Mouse (Mus musculus): Measurements from ENCODE around the gene Suds3.

Gene Suds3

DNA sequence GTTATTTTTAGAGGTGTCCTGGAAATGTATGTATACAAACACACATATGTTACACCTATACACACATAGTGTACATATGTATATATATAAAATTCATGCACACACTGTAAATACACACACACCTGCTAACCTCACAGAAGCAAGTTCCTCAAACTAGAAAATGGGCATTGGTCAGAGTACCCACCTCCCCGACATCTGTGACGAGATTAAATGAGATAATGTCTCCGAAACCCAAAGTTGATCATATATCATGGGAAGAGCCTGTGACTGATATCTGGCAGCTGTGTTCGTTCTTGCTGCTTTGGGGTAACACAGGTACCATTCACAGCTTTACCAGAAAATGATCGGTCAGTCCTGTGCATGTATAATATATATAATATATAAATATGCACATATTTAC, 20.7 kb upstream of the Suds3 start:
- in situ Hi-C loops (cut with MboI, MseI) = no loop called here

DNA sequence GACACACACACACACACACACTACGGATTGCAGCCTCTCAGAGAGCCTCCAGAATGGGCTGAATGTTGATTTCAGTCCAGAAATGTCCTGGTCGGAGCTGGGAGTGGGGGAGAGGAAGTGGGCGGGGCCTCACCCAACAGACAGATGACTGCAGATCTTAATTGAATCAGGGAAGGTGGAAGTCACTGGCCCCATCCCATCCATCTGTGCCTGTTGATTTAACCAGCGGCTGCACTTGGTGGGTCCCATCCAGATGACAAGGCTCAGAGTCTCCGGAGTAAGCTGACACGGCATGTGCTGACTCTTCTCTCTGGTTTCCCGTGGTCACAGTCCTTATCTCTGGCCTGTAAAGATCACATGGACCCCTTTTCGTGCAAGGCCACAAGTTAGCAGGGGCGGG, 20.0 kb upstream of the Suds3 start:
- in situ Hi-C loops (cut with MboI, MseI) = no loop called here

DNA sequence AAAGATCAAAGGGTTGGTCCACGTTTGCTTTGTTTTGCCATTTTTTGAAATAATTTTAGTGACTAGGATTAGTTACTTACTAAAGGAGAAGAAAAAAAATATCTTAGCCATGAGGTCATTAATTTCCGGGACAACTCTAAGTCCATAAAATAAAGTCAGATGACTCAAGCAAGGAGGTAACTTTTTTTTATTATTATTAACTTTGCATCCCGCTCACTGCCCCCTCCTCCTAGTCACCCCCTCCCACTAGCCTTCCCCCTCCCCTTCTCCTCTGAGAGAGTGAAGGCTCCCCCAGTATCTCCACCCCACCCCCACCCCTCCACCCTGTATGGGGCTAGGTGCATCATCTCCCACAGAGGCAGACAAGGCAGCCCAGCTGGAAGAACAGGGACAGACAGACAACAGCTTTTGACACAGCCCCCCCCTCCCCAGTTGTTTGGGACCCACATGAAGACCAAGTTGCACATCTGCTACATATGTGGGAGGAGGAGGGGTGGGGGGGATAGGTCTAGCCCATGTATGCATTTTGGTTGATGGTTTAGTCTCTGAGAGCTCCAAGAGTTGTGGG, 19.1 kb upstream of the Suds3 start:
- in situ Hi-C loops (cut with MboI, MseI) = no loop called here

DNA sequence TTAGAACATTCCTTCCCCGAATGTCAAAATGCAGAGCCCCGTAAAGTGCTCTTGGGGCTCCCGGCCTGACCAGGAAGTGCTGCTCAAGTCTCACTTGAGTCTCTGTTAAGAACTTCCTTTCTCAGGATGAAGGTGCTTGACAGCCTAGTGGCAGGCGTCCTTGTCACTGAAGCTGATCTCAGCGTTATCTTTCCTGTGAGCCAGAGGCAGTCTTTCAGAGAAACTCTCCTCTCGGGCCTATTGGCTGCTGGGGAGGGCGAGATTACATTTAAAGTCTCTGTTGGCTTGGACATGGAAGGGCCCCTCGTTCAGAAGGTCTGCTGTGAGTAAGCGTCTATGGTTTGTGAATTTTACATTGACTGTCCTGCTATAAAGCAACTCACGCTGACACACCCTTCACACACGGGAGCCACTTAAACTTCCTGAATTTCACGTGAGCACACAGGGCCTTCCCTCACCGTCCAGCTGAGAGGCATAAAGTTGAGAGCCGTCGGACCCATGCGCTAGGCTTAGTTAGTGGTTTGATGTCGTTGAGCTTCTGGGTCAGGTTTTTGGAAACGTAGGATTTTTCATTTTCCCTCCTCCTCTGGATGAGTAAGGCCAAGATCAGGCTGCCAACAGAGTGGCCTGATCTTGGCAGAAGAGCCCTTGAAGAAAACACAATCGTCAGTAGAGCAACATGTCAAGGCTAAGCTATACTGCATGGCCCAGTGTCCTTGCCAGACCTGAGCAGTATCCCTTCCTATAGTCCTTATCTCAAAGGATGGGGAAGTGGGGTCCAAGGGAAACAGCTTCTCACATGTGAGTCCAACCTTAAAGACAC, 18.4 kb upstream of the Suds3 start:
- in situ Hi-C loops (cut with MboI, MseI) = no loop called here

DNA sequence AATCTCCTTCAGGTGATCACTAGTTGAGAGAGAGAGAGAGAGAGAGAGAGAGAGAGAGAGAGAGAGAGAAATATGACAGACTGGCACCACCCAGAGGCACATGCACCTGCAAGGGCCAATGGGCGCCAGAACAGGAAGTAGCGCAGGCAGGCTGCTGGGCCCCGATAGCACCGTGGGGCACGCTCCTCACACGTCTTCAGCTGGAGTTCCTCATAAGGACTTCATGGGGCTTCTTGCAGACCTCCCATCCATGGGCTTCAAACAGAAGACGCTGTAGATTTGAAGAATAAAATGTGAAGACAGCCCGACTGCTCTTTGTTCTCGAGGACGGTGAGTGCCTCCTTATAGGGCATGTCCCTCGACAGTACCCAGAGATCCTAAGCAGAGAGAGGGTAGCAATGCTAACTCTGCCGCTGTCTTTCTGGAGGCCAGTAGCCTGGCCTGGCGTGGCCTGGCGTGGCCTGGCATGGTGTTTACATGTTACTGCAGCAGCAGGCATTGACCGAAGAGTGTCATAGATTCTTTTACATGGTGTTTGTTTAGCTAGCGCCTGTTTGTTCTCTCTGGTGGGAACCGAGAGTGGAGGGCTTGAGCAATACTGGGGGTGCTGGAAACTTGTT, 17.6 kb upstream of the Suds3 start:
- in situ Hi-C loops (cut with MboI, MseI) = no loop called here

DNA sequence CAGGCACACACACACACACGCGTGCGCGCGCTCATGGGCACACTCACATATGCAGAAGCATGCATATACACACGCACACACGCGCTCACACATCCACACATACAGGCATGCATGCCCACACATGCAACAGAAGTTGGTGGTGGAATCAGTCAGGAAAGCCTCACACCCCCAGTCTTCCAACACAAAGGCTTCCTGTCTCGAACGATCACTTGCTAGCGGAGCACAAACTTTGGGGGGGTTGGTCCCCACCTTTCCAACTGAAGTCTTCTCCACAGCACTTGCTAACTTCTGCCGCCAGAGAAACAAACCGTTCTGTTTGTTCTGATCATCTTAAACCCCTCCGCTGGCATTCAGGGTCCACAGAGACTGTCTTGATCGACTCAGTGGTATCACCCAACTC, 14.8 kb upstream of the Suds3 start:
- in situ Hi-C loops (cut with MboI, MseI) = no loop called here

DNA sequence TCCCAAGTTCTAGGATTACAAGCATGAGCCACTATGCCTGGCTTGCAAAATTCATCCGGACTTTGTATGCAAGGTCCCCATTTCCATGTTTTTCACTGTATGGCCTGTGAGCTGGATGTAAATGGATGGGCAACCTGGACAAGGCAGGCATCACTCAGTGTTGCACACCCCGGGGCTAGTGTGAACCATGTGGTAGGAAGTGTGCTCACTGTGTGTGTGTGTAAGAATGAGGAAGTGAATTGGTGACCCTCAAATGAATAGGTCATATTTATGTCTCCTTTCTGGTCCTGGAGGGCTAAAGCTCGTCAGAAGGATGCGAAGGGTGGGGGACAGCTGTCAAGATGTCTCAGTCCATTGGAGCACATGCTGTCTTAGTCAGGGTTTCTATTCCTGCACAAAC, 11.1 kb upstream of the Suds3 start:
- in situ Hi-C loops (cut with MboI, MseI) = loop anchor here (10.0 kb wide), 1 partner anchor 158 kb away; the partner anchor contains the start of gene Pebp1

DNA sequence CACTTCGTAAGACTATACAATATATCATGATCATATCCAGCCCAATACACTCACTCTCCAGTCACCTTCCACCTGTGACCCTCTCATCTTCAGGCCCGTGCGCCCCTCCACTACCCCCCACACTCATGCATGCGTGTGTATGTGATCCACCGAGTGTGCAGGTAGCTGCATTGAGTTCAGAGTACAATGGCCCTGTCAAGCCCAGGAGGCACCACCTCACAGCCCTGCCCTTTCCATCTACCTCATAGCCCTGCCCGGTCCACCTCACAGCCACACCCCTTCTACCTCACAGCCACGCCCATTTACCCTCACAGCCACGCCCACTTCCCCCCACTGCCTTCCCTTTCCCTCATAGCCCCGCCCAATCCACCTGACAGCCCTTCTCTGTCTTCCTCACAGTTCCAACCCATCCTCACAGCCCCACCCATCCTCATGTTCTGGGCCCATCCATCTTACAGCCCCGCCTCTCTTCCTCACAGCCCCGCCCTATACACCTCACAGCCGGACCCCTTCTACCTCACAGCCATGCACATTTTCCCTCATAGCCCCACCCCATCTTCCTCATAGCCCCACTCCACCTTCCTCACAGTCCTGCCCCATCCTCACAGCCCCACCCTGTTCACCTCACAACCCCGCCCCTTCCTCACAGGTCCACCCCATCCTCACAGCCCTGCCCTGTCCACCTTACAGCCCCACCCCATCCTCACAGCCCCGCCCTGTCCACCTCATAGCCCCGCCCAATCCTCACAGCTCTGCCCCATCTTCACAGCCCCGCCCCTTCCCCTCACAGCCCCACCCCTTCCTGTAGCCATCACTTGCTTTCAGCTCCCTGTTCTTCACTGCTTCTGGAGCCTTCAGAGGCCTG, 9.8 kb upstream of the Suds3 start:
- in situ Hi-C loops (cut with MboI, MseI) = loop anchor here (10.0 kb wide), 1 partner anchor 159 kb away; the partner anchor contains the start of gene Pebp1

DNA sequence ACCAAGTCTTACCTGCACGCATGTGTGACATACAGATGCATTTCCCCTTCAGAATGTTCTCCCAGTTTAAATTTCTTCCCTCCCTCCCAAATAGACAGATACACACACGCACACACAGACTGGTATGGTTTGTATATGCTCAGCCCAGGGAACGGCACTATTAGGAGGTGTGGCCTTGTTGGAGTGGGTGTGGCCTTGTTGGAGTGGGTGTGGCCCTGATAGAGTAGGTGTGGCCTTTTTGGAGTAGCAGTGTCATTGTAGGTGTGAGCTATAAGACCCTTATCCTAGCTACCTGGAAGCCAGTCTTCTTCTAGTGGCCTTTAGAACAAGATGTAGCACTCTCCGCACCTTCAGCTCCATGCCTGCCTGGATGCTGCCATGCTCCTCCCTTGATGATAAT, 7.9 kb upstream of the Suds3 start:
- in situ Hi-C loops (cut with MboI, MseI) = loop anchor here (10.0 kb wide), 1 partner anchor 161 kb away; the partner anchor contains the start of gene Pebp1

DNA sequence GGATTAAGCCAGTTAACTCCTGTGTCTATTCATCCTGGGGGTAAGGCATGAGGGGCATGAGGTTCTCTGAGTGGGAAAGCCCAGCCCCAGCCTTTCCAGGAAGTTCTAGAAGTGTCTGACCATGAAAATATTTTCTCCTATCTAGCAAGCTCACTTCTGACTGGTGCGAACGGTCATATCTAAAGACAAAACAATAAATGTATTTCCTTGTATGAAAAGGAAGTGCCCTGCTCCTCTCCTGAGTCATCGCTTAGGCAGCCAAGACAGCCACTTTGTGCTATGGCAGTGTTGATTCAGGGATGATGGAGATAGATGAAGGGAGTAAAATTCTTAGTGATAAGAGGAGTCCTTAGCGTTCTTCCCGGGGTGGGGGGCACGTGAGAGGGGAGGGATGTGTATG, 7.2 kb upstream of the Suds3 start:
- in situ Hi-C loops (cut with MboI, MseI) = loop anchor here (10.0 kb wide), 1 partner anchor 162 kb away; the partner anchor contains the start of gene Pebp1

DNA sequence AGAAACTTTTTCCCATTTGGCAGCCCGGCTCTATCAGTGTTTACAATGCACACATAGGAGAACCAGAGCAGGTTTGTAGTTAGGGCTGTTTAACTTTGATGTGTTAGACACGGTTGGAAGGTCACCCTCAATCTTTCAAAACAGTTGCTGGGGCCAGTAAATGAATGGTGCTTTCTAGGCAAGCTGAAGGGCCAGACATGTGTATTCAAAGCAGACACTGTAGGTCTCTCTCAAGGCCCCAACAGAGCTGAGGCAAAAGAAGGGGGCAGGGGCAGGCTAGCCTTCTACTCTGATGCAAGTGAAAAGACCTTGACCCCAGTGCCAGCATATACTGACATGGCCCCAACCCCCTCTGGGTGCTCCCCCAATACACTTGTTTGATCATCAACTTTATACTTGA, 5.7 kb upstream of the Suds3 start:
- in situ Hi-C loops (cut with MboI, MseI) = loop anchor here (10.0 kb wide), 1 partner anchor 163 kb away; the partner anchor contains the start of gene Pebp1

DNA sequence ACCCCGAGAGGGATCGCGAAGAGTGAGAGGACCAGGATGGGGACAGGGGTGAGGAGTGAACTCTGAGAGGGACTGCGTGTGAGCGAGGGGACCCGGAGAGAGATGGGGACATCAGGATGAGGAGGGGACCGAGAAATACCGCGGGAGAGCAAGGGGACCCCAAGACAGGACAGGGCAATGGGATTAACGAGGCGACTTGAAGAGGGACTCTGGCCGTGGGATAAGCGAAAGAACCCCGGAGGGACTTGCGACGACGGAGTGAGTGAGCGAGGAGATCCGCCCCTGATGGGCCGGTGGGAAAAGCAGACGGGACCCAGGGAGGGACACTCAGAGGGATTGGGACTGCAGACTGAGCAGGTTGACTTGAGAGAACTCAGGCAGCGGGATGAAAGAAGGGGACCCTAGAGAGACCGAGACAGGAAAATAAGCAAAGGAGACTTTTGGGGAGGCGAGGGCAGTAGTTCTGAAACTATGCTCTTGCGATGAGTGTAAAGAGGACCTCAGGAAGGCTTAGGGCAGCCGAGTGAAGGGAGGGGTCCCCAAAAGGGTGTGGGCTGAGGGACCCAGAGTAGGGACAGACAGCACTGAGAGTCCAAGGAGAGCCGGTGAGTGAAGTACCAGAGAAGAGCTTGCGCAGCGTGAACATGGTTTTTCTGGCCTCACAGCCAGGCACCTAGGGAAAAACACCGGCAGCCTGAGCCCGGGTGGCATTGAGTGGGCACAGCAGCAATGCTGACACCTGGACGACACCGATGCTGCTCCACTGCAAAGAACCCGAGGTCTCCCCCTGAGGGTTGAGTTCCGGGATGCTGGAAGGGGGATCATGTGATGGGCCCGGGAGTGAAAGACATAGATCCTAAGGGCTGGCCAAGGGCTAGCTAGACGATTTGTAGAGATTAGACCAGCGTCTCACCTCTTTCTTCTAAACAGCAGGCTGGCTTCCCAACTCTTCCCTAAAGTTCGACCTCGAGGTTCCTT, 4.9 kb upstream of the Suds3 start:
- in situ Hi-C loops (cut with MboI, MseI) = loop anchor here (10.0 kb wide), 1 partner anchor 164 kb away; the partner anchor contains the start of gene Pebp1

DNA sequence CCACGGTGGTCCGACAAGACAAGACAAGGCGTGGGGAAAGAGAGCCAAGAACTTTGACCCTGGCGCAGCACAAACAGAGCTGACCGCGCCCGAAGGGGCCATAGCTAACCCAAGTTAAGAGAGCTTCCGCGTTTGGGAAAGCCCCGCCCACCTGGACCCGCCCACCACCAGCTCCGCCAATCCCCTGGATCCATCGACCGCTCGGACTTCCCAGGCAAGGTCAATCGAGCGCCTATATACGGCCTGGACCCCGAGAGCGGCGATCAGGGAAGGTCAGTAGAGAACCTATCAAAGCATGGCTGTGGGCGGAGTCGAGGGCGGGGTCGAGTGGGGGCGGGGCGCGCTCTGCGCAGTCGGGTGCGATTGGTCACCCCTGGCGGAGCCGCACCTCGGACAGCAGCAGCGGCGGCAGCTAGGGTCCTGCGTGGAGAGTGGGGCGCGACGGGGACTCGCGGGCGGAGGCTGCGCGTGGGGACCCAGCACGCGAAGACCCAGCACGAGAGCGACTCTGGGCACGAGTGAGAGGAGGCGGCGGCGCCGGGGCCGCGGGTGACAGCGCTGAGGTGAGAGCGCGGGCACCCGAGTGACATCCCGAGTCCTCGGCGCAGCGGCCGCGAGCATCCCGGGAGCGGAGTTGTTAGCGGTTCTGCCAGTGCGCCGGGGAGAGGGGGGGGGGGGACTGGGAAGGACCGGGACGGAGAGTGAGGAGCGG, 4.0 kb upstream of the Suds3 start, which contains the start of gene Taok3:
Taok3 (plus strand) TSS at position 353 of the 712 bp plus-strand sequence.
- in situ Hi-C loops (cut with MboI, MseI) = loop anchor here (5.0 to 10.0 kb wide), 2 partner anchors 37 to 165 kb away; partner anchors contain the start of gene Pebp1

DNA sequence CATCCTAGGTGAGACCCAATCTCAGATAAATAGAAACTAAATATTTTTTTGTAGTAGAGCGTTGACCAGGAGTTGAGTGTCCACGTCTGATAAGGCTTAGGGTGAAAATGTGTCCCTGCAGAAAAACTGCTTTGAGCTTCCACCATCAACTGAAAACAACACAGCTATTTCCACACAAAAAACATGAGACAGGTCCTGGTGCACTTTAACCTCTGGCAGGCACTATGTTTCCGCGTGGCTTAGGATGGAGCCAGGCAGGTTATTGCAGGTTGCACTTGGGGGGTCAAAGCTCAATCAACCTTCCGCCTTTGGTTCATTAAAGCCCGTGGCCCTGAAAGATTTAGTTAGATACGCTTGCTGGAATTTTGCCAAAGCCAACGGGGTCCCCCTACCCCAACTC, 2.9 kb upstream of the Suds3 start:
- in situ Hi-C loops (cut with MboI, MseI) = loop anchor here (5.0 kb wide), 1 partner anchor 38 kb away; no protein-coding TSS in a partner anchor

DNA sequence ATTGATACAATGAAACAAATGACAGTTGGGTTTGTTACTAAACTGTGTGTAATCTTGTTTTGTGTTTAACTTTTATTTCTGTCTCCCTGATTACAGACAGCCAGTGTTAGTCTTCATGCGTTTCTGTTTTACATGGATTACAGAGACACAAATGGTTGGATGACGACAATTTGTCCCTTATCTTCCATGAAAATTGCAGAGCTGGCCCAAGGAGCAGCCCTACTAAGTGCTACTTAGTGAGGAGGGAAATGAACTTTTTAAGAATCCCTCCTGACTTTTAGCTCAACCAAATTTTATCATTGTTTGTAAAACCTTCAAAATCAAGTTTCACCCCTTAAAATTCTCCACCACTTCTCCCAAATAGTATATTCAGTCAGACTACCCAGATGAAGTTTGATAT, 2.3 kb upstream of the Suds3 start:
- in situ Hi-C loops (cut with MboI, MseI) = loop anchor here (5.0 kb wide), 1 partner anchor 39 kb away; no protein-coding TSS in a partner anchor

DNA sequence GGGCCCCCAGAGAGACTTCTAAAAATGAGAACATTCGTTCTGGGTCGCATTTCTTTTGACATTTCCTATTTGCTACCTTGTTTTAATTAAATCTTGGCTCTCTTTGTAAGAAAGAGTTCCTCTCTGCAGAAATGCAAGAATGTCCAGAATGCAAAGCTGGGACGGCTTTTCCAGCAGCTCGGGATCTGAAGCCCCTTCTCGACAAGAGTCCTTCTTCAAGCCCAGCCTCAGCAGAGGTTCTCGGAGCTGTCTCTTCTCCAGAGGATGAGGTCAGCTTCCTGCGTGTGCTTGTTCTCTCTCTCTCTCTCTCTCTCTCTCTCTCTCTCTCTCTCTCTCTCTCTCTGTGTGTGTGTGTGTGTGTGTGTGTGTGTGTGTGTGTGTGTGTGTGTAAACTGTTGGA, 1.8 kb upstream of the Suds3 start:
- in situ Hi-C loops (cut with MboI, MseI) = loop anchor here (5.0 kb wide), 1 partner anchor 40 kb away; no protein-coding TSS in a partner anchor

DNA sequence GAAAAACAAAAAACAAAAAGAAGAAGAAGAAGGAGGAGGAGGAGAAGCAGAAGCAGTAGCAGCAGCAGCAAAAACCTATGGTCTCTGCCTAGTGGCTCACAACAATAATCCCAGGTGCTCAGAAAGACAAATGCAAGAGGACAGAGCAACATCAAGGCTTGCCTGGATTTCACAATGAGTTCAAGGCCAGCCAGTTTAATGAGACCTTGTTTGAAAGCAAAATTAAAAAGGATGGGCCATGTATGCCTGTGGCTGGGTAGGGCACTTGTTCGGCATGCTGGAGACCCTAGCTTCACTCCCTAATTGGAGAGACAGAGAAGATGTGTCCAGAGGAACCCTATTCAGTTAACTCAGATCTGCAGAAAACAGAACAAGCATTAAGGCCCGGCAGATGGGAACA, 1.3 kb upstream of the Suds3 start:
- in situ Hi-C loops (cut with MboI, MseI) = loop anchor here (5.0 kb wide), 1 partner anchor 40 kb away; no protein-coding TSS in a partner anchor

DNA sequence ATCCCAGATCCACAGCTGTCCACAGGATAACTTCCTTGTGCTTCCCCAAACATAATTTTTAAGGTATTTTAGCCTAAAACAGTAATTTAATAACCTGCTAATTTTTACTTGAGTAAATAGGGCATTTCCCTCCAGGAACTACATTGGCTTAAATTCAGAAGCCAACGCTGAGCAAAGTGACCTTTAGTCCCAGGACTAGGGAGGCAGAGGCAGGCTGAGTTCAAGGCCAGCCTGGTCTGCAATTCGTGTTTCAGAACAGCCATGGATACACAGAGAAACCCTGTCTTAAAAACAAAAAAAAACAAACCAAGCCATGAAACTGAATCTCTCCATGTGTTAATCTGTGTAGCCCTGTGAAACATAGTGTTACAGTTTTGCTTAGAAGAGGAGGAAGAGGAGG, 747 bp upstream of the Suds3 start:
- in situ Hi-C loops (cut with MboI, MseI) = loop anchor here (5.0 kb wide), 1 partner anchor 41 kb away; no protein-coding TSS in a partner anchor

DNA sequence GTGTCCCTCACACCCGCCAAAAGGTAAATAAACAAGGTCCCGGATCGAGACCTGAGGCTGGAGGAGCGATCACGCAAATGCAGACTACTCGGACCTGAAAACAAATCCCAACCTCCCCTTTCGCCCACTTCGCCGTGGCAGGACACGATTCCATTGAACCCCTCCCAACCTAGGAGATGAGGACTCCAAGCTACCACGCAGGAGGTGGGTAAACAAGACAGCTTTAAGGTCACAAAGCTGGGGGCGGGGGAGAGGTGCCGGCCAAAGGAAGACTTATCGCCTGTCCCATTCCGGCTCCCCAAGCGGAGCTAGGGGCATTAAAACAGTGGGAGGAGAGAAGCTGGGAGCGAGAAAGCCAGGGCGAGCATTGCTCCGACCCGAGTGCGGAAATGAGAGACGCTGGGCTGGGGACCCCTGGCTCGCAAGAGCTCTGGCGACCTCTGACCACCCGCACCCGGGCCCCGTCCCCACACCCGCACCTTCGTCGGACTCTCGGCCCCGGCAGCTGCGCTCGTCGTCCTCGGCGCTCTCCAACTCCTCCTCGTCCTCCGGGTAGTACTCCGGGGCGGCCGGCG, 633 bp downstream of the Suds3 start:
- in situ Hi-C loops (cut with MboI, MseI) = loop anchor here (5.0 kb wide), 1 partner anchor 42 kb away; no protein-coding TSS in a partner anchor
